Mouse (Mus musculus): ENCODE measurements around the gene Ano5.

Ano5 gene

DNA sequence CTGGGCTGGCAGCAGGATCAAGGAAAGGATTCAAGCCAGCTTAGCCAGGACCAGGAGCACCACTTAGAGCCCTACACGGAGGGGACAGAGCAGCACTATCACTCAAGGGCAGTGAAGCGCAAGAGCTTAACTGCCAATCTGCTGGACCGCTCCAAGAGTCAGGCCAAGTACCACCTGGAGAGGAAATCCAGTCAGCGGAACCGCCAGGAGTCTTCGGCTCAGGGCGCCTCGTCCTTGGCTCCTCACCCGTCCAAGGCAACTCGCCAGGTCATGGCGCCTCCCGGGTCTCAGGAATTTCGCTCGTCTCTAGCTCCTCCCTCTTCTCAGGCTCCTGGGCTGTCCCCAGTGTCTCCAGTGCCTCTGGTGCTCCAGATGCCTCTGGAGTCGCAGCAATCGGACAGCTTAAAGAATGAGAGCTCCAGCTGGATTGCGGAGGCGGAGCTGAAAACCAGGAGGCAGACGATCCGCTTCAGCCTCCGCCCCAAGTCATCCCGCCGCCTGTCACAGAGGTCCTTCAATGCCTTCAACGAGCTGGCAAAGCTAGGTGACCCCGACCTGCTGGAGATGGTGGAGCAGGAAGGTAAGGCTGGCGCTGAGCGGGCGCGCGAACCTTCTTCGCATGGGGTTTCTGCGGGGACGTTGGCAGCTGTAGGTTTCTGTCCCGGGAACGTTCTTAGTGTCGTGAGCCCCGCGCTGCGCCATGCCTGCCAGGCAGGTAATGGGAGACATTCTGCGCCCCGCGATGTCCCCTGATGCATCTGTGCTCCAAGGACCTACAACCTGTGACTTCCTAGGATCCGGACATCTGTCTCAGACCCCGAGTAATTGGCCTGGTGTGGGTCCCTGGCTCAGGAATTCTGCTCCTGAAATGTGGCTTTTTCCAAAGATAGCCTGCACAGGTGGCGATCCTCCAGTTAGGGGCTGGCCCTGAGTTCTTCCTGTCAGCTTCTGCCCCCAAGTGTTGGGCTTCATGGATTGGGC, at the start of gene Ano5:
Ano5 (plus strand) TSS at position 359 of the 981 bp plus-strand sequence.
- peak; percentile 59 for DNase-seq (ENCODE audit: low spot score)

- DNase-seq (ENCODE audit: low spot score), result no peak
Observed at GRCm38 (mm10) chr7:51499396-51499795, 11.4 kb upstream of the Ano5 start.

- DNase-seq (ENCODE audit: low spot score), result no peak
Observed at GRCm38 (mm10) chr7:51503940-51504339, 6.9 kb upstream of the Ano5 start.

DNA sequence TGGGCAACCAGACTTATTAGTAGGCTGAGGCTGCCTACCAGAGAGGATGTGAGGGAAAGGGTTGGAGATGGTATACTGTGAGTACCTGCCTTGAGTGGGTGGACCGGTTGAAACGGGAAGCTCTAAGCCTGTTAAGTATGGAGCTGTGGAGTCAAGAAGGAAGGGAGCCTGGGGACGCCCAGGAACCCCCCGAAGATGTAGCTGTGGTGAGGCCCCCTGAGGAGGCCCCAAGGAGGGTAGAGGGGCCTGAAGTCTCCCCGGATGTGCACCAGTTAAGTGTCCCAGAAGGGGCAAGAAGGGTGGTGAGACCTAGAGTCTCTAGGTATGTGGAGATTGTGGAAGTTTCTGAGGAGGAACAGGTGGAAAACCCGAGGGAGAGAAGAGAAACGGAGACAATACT, 682 bp upstream of the Ano5 start:
- peak; percentile 4 for DNase-seq (ENCODE audit: low spot score)

GRCm38 (mm10) chr7:51539344-51539743, 28.5 kb downstream of the Ano5 start:
- no peak for DNase-seq (ENCODE audit: low spot score)

DNA sequence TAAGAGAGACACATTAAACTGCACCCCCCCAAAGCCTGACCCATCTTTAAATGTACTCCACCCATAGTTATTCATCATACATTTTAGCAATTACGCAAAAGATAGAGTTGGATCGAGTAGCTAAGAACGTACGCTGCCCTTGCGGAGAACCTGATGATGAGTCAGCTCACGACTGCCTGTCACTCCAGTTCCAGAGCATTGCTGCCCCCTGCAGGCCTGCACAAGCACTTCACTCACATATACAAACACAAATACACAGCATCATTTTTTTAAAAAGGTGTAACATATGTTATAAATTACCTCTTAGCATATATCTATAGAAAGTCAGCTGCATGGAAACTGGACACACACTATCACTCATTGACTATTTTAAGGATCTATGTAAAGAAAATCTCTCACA, 29.9 kb downstream of the Ano5 start:
- peak; percentile 10 for DNase-seq (ENCODE audit: low spot score)

DNA sequence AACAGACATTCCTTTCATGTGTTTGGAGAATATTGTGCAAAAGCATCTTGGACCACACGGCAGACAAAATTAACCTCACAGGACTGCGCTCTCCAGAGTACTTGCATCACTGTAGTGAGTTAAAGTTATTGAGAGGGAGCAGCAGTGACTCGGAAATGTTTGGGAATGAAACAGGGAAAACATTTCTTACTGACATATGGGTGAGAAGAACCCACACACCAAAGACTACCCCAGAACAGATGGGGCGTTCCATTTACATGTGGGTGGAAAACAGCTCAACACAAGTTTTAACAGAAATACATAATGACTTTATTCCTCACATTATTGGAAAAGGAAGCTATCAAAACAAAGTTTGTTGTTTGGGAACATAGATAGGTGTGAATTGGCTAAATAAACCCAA, 89.2 kb downstream of the Ano5 start:
- no peak for DNase-seq (ENCODE audit: low spot score)

- DNase-seq (ENCODE audit: low spot score), result no peak
Observed at GRCm38 (mm10) chr7:51603741-51604140, 92.9 kb downstream of the Ano5 start.

DNA sequence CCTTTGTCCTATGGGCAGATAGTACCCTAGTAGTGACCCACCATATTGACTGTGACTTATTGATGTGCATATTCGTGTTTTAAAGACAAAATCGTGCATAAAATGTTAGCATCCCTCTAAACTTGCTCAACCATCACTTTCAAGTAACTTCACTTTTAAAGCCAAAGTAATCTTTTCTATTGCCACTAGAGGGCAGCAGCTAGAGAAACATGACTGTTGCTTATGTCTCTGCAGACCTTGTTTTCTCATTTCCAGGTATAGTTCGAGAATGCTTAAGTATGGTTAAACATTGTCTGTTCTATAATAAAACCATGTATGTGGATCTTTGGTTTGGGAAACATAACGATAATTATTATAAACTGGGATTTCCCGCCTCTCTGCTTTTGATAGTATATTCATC, 103.6 kb downstream of the Ano5 start:
- no peak for DNase-seq (ENCODE audit: low spot score)

DNA sequence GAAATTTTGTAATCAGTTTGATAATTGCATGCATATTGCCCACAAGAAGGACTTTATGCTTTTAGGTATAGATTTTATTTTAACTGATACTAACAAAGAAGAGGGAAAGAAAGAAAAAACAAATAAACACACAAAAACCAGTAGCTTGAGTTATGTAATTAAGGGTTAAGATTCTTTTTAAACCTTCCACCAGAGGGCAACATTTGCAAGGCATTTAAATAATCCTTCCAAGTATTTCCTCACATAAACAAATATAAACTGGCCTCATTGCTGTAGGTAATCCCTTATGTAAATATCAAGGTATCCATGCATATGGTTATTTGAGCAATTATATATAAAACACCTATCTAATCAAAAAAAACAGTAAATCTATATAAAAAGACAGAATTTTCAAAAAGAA, 107.1 kb downstream of the Ano5 start:
- no peak for DNase-seq (ENCODE audit: low spot score)

DNA sequence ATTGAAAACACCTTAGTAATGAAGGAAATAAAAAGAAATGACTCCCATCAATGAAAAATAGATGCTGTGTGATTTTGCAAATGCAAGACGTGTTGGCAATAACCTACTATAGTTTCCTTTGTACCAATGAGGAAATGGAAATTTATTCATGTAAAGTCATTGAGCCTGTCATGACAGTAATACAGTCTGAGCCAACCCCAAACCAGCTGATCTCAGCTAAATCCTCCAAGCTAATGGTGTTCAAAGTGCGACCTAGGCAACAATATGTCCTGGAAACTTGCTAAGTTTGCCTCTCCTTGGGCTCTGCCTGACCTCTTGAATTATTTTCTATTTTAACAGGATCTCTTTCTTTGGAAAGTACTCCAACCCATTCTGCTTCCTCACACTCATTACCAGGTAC, 107.6 kb downstream of the Ano5 start:
- no peak for DNase-seq (ENCODE audit: low spot score)

DNA sequence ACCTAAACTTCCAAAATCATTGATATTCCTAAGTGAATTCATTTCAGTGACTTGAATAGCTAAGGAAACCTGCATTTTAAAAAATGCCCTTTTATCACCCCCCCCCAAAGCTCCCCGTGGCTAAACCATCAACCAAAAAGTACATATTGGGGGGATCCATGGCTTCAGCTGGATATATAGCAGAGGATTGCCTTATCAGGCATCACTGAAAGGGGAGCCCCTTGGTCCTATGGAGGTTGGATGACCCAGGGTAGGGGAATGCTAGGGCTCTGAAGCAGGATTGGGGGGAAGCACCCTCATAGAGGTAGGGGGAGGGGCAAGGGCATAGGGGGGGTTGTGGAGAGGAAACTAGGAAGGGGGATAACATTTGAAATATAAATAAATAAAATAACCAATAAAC, 109.1 kb downstream of the Ano5 start:
- DNase-seq (ENCODE audit: low spot score), result no peak

DNA sequence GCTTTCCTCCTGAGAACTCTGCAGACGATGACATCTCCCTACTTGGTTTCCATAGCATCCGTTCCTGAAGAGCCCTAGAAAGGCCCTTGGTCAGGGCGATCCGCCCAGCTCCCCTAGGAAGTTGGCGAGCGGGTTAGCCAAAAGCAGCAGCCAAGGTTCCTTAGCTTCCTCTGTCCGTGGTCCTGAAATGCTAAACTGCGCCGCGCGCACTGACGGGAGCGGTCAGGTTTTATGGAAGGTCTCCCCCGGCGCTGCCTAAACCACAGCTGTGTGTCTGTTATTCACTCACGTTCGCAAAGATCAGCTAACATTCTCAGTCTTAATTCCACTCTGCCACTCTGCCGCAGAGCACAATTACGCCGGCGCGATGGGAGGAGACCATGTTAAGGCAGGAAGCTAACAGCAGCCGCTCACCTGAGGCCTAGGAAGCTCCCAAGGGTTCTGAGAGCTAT, 110.9 kb downstream of the Ano5 start, which contains the start of gene Slc17a6:
Slc17a6 (plus strand) TSS at position 313 of the 452 bp plus-strand sequence.
- DNase-seq (ENCODE audit: low spot score), result peak; percentile 64

GRCm38 (mm10) chr7:51622196-51622595, 111.4 kb downstream of the Ano5 start:
- DNase-seq (ENCODE audit: low spot score), result no peak

- DNase-seq (ENCODE audit: low spot score), result no peak
Observed at GRCm38 (mm10) chr7:51622666-51623065, 111.8 kb downstream of the Ano5 start.

- DNase-seq (ENCODE audit: low spot score), result no peak
Observed at GRCm38 (mm10) chr7:51624336-51624897, 113.6 kb downstream of the Ano5 start.

- no peak for DNase-seq (ENCODE audit: low spot score)
Observed at GRCm38 (mm10) chr7:51625161-51625560, 114.3 kb downstream of the Ano5 start.

- no peak for DNase-seq (ENCODE audit: low spot score)
Observed at GRCm38 (mm10) chr7:51625591-51626255, 114.9 kb downstream of the Ano5 start.

- no peak for DNase-seq (ENCODE audit: low spot score)
Observed at GRCm38 (mm10) chr7:51626451-51627000, 115.7 kb downstream of the Ano5 start.

DNA sequence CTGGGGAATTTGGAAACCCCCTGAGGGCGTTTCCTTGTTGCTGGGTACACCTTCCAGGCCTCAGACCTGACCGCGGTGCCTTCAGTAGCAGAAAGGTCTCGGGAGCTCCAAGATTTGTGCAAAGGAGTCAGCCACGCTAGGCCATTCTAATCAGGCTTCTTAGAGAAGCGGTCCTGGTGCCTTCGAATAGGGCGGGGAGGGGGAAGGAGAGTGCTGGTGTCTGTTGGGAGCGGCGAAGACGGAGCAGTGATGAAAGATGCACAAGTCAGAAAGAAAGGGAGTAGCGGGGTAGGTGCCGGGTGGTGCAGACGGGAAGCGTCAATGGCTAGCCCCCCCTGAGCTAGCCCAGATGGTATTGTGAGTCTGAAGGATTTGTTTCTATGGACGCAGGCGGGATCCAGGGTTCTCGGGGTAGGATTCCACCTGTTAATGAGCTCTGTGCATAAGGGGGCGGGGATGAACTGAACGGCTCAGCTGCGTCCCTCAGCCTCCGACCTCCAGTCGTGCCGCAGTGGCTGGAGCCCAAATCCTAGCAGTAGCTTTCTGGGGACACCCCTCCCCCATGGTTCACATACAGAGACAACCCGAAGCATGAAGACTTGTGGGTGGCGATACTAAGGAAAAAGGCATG, 116.3 kb downstream of the Ano5 start:
- DNase-seq (ENCODE audit: low spot score), result no peak

GRCm38 (mm10) chr7:51627666-51628065, 116.8 kb downstream of the Ano5 start:
- no peak for DNase-seq (ENCODE audit: low spot score)

DNA sequence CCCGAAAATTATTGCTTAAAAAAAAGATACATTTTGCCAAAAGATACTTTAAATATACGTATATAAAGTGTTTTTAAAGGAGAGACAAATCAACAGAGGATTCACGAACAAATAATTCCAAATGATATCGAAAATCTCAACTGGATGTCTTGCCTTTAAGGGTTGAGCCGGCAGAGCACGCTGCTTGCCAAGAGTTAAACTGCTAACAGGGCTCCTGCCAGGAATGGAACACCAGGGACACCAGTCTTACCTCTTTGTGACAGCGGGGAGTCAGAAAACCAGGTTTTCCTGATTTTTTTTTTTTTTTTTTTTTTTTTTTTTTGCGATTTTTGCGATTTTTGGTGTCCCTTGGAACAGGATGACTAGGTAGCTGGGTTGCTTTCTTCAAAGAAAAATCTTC, 117.5 kb downstream of the Ano5 start:
- no peak for DNase-seq (ENCODE audit: low spot score)

Data from testis, postnatal 14 days (tissue).